ENCODE assay signal across 9 mouse cellular contexts in the genomic region with DNA sequence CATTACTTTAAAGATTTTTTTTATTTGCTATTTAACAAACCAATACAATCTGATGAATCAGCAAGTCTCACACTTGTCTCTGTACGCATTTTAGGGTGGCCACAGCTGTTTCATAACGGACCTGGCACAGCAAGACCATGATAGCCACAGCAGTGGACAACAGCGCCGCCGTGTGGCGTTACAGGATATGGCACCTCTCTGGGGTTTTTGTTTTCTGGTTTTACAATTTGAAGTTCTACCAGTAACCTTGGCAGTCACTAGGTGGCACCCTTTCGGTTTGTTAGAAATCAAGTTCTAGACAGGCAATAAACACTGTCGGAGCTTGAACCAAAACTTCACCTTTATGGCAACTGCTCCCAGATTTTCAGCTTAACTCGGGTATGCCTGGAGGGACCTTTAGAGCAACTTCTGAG. TPM values are rescaled to one million over a fixed set of nuclear protein-coding genes. Genes with fewer than 3 reads are reported as not detected.
DNase-seq lines count a peak whose midpoint lies in the region; ATAC-seq and TF ChIP-seq lines count a peak whose summit lies in the region.
"Had no signal": no experiment of that assay in that cellular context is flagged by ENCODE, and none has a peak within 500 bp of the region (broad histone marks: within the 10 kb centered on the region; RNA-seq: fewer than 3 reads in every experiment).

No protein-coding gene starts in this region.

- no peak overlapping the region for H3K27ac ChIP-seq in bone marrow, adult 2 months (ENCODE audit: control insufficient read depth, insufficient read depth, low read depth, low read length, poor library complexity)
- no peak overlapping the region for H3K27ac ChIP-seq in embryonic fibroblast, embryonic 13.5 days (ENCODE audit: insufficient read depth, low read length)
- H3K27ac ChIP-seq in heart, embryonic 15.5 days = no peak overlapping the region
- H3K27ac ChIP-seq: neural tube, embryonic 13.5 days had no signal

- no peaks in the 10 kb centered on the region for H3K9me3 ChIP-seq in E14TG2a.4 (ENCODE audit: low read length)
- no peaks in the 10 kb centered on the region for H3K9me3 ChIP-seq in heart, embryonic 15.5 days (replicated peaks)
- H3K9me3 ChIP-seq: neural tube, embryonic 13.5 days had no signal

- no peak overlapping the region for H3K9ac ChIP-seq in heart, embryonic 15.5 days
- H3K9ac ChIP-seq: neural tube, embryonic 13.5 days had no signal

- ATAC-seq in heart, embryonic 15.5 days (replicated peaks; ENCODE audit: insufficient number of reproducible peaks, insufficient read depth, low FRiP score, low read depth) = no peak

- H3K4me3 ChIP-seq in E14TG2a.4 (replicated peaks; ENCODE audit: low read length) = no peak overlapping the region
- H3K4me3 ChIP-seq in bone marrow, adult 2 months (replicated peaks; ENCODE audit: control insufficient read depth, low read depth, low read length) = no peak overlapping the region
- no peak overlapping the region for H3K4me3 ChIP-seq in embryonic fibroblast, embryonic 13.5 days (ENCODE audit: insufficient read depth, low read length)
- H3K4me3 ChIP-seq in heart, embryonic 15.5 days = no peak overlapping the region
- H3K4me3 ChIP-seq: neural tube, embryonic 13.5 days had no signal

- peak overlapping the region; percentile 44 for H3K4me2 ChIP-seq in heart, embryonic 15.5 days
- H3K4me2 ChIP-seq: neural tube, embryonic 13.5 days had no signal

- H3K27me3 ChIP-seq in E14TG2a.4 (ENCODE audit: insufficient read depth, low read length) = peaks cover 22% of the 10 kb centered on the region
- H3K27me3 ChIP-seq in heart, embryonic 15.5 days = peaks cover 15% of the 10 kb centered on the region
- H3K27me3 ChIP-seq: neural tube, embryonic 13.5 days had no signal

- no peak for TF ChIP-seq POLR2A in bone marrow, adult 2 months (IDR thresholded peaks at IDR 0.05; ENCODE audit: borderline replicate concordance, control insufficient read depth, low read depth, low read length)
- no peak for TF ChIP-seq POLR2A in embryonic fibroblast, embryonic 13.5 days (IDR thresholded peaks at IDR 0.05; ENCODE audit: low read depth, low read length)

- peaks cover 30% of the 10 kb centered on the region for H3K4me1 ChIP-seq in E14TG2a.4 (replicated peaks; ENCODE audit: low read depth, low read length)
- peaks cover 2% of the 10 kb centered on the region for H3K4me1 ChIP-seq in bone marrow, adult 2 months (ENCODE audit: control insufficient read depth, insufficient read depth, low read length)
- peaks cover 4% of the 10 kb centered on the region; the same call in 1 of the 2 replicates for H3K4me1 ChIP-seq in embryonic fibroblast, embryonic 13.5 days (ENCODE audit: control insufficient read depth, insufficient read depth, low read length)
- H3K4me1 ChIP-seq in heart, embryonic 15.5 days (replicated peaks) = 0 out of 2 replicates have a peak, but pooled peaks cover 6% of the 10 kb centered on the region
- H3K4me1 ChIP-seq: neural tube, embryonic 13.5 days had no signal

- WGBS in bone marrow, adult 2 months = under 1% methylated on average over 9 of the region's 9 CpGs
- 3% methylated on average over 9 of the region's 9 CpGs for WGBS in heart, embryonic 15.5 days

- peak; percentile 100 for TF ChIP-seq CTCF in E14TG2a.4 (conservative IDR thresholded peaks at IDR 0.05; ENCODE audit: low read length)
- TF ChIP-seq CTCF in bone marrow, adult 2 months (IDR thresholded peaks at IDR 0.05; ENCODE audit: control insufficient read depth, insufficient read depth, low read length) = peak; percentile 97
- TF ChIP-seq CTCF in embryonic fibroblast, embryonic 13.5 days (IDR thresholded peaks at IDR 0.05; ENCODE audit: borderline replicate concordance, insufficient read depth, low read length) = peak; percentile 95

- DNase-seq in kidney, postnatal 4 days = peak; percentile 92 to 93
- peak; percentile 91 to 94 for DNase-seq in lung, adult 18-20 months
- DNase-seq in ovary, postnatal 36 days (ENCODE audit: low spot score) = peak; percentile 85
- peak; percentile 64 to 87 for DNase-seq in thymus, postnatal 10 days (ENCODE audit: low spot score in 2 of 2)

- no peaks in the 10 kb centered on the region for H3K36me3 ChIP-seq in E14TG2a.4 (ENCODE audit: insufficient read depth, low read length)
- H3K36me3 ChIP-seq in heart, embryonic 15.5 days = no peaks in the 10 kb centered on the region
- H3K36me3 ChIP-seq: neural tube, embryonic 13.5 days had no signal

RNA-seq across cellular contexts. Expression of a gene that starts 7.7 kb away (rescaled TPM):
- polyA plus RNA-seq in bone marrow, adult 2 months (2011; ENCODE audit: insufficient read depth, insufficient read length, low replicate concordance, missing spikeins) = 3.9 and 5.7 TPM in 2 replicates
- polyA plus RNA-seq in embryonic fibroblast, embryonic 13.5 days (2011; ENCODE audit: insufficient read length, low read depth, missing spikeins) = 0.23 and 0.42 TPM in 2 replicates
- 0.19 and 0.30 TPM in 2 replicates for polyA plus RNA-seq in heart, embryonic 15.5 days (2015; fragmentation: Nextera tagmentation; extraction: Ambion mirVana)
